Mouse (Mus musculus): Measurements from ENCODE around the gene Rexo1.

Rexo1 gene

GRCm38 (mm10) chr10:80584642-80585552 lies 23.5 kb upstream of the Rexo1 start:
- no peak for DNase-seq

- DNase-seq, result no peak
Observed at GRCm38 (mm10) chr10:80584045-80584488, 22.7 kb upstream of the Rexo1 start.

- no peak for DNase-seq
Observed at GRCm38 (mm10) chr10:80583047-80583446, 21.7 kb upstream of the Rexo1 start.

GRCm38 (mm10) chr10:80578911-80579310 lies 17.6 kb upstream of the Rexo1 start:
- peak; percentile 61 to 71 for DNase-seq

- DNase-seq, result peak; percentile 82 to 86
Observed at GRCm38 (mm10) chr10:80578131-80578750, 16.9 kb upstream of the Rexo1 start.

GRCm38 (mm10) chr10:80577195-80578130 lies 16.1 kb upstream of the Rexo1 start, which contains the start of gene Klf16:
Gene Klf16, minus strand, starts transcription at chr10:80577321.
- peak; percentile 100 for DNase-seq

- peak; percentile 59 to 73 for DNase-seq
Observed at GRCm38 (mm10) chr10:80576351-80577194, 15.2 kb upstream of the Rexo1 start.

GRCm38 (mm10) chr10:80575925-80576324 lies 14.6 kb upstream of the Rexo1 start:
- DNase-seq, result no peak

GRCm38 (mm10) chr10:80574896-80575295 lies 13.5 kb upstream of the Rexo1 start:
- no peak for DNase-seq

GRCm38 (mm10) chr10:80573944-80574343 lies 12.6 kb upstream of the Rexo1 start:
- DNase-seq, result no peak

GRCm38 (mm10) chr10:80572477-80572876 lies 11.1 kb upstream of the Rexo1 start:
- no peak for DNase-seq

- peak in 1 of 2 experiments; percentile 32 for DNase-seq
Observed at GRCm38 (mm10) chr10:80570871-80571836, 9.8 kb upstream of the Rexo1 start.

GRCm38 (mm10) chr10:80570419-80570818 lies 9.1 kb upstream of the Rexo1 start:
- no peak for DNase-seq

GRCm38 (mm10) chr10:80569664-80570066 lies 8.3 kb upstream of the Rexo1 start:
- peak; percentile 68 to 69 for DNase-seq

GRCm38 (mm10) chr10:80568876-80569275 lies 7.5 kb upstream of the Rexo1 start:
- DNase-seq, result no peak

GRCm38 (mm10) chr10:80566375-80567092 lies 5.2 kb upstream of the Rexo1 start:
- peak; percentile 77 to 91 for DNase-seq

GRCm38 (mm10) chr10:80560621-80561020 lies 739 bp downstream of the Rexo1 start:
- no peak for DNase-seq

- no peak for DNase-seq
Observed at GRCm38 (mm10) chr10:80559431-80559830, 1.9 kb downstream of the Rexo1 start.

GRCm38 (mm10) chr10:80557346-80557965 lies 3.9 kb downstream of the Rexo1 start:
- DNase-seq, result peak in 1 of 2 experiments; percentile 65
